Mouse (Mus musculus) embryonic fibroblast, embryonic 13.5 days (primary cell): ENCODE measurements around the gene 1700018F24Rik.

Source experiments
- CTCF ChIP-seq: IDR thresholded peaks from 2 replicates; pipeline ENCODE4 v1.5.1; 2011; ENCODE audit warnings: mild to moderate bottlenecking, control low read depth, low read length, moderate library complexity, borderline replicate concordance; ENCODE audit not compliant: insufficient read depth
- POLR2A ChIP-seq: IDR thresholded peaks from 2 replicates; pipeline ENCODE4 v1.6.1; 2011; ENCODE audit warnings: low read depth, mild to moderate bottlenecking, control low read depth, low read length, moderate library complexity

DNA sequence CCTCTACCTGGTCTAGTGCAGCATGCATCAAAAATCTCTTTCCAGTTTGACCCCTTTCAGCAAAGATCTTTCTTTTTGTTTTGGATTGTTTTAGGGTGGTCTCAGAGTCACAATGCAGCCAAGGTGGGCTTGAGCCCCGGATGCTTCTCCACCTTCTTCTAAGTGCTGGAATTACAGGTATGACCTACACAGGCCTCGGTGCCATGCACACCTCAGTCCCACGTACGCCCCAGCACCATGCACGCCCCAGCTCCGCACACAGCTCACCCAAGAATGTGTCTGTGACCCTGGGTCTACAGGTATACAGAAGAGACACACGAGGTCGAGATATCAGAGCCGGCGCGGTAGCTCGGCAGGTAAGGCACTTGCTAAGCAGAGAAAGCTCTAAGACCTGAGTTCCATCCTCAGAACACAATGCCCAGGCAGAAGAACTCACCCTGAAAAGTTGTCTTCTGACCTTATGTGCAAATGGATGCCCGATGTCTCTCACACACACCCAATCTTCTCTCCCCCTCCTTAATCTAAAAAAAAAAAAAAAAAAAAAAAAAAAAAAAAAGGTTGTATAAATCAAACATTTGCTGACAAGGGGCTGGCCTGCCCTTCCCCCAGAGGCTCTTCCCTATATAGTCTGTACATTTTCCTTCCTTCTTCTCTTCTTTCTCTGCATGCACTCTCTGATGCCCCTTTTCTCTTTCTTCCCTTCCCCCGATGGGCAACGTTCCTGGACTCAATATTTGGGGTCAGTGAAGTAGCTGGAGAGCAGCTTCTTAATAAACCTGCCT is 33.7 kb upstream of the 1700018F24Rik start:
- TF ChIP-seq CTCF (no peak), POLR2A (no peak)
